Mouse (Mus musculus) spleen, embryonic (tissue): ENCODE results near the gene Bmpr1a.
"Not testable (repeated sequence)": the region's sequence is repeated elsewhere in the genome, so short reads cannot be mapped to it uniquely, and the experiment has no call there.

Experiments
- CTCF ChIA-PET: fragments of 350-600 bp; sonication (Branson Sonifier 250); formaldehyde crosslinking; loops from one replicate; lab custom pipeline; 2022; lab: Charles Lee

The Bmpr1a gene

DNA sequence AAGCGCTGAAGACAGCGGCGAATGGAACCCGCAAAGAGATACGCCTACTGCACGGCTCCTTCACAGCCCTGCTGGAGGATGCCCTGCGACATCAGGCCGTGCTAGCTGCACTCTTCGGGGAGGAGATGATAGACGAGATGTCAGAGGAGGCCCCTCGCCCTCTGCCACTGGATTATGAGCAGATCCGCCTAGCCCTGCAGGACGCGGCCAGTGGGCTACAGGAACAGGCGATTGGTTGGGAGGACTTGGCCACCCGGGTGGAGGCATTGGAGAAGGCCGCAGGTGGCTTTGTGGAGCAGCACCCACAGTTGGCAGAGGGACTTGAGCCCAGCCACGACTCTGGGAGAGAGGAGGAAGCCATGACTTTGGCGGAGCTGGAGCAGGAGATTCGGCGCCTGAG lies 104.2 kb downstream of the Bmpr1a start:
- CTCF ChIA-PET = interaction anchor here (0.6 kb wide), 1 partner anchor 13 kb away, joined by 3 read pairs; no protein-coding TSS in a partner anchor

DNA sequence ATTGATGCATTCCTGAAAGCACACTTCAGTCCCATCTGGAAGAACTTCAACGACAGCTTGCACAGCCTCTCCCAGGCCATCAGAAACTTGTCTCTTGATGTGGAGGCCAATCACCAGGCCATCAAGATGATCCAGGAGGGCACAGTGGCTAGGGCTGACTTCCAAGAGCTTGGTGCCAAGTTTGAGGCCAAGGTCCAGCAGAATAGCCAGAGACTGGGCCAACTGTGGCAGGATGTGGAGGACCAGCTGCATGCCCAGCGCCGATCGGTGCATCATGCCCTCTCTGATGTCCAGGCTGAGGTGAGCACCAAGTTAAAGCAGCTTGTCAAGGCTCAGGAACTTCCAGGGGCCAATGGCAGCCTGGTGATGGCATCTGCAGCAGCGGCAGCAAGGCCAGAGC lies 105.3 kb downstream of the Bmpr1a start:
- CTCF ChIA-PET = interaction anchor here (0.6 kb wide), 1 partner anchor 24 kb away, joined by 3 read pairs; the partner anchor contains the start of gene Sncg

DNA sequence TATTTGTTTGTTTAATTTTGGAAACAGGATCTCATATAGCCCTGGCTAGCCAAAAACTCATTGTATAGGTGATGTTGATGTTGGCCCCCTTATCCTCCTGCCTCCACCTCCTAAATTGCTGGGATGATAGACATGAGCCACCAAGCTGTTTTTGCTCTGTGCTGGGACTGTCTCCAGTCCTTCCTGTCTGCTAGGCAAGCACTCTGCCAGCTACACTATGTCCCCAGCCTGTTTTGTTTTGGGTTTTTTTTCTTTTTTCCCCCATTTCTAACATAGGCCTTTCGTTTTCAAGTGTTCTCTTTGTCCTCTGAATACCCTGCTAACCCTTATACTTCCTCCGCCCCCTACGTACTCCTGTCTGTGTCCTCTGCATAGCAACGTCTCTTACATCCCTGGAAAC lies 109.8 kb downstream of the Bmpr1a start:
- CTCF ChIA-PET = no interaction called here

DNA sequence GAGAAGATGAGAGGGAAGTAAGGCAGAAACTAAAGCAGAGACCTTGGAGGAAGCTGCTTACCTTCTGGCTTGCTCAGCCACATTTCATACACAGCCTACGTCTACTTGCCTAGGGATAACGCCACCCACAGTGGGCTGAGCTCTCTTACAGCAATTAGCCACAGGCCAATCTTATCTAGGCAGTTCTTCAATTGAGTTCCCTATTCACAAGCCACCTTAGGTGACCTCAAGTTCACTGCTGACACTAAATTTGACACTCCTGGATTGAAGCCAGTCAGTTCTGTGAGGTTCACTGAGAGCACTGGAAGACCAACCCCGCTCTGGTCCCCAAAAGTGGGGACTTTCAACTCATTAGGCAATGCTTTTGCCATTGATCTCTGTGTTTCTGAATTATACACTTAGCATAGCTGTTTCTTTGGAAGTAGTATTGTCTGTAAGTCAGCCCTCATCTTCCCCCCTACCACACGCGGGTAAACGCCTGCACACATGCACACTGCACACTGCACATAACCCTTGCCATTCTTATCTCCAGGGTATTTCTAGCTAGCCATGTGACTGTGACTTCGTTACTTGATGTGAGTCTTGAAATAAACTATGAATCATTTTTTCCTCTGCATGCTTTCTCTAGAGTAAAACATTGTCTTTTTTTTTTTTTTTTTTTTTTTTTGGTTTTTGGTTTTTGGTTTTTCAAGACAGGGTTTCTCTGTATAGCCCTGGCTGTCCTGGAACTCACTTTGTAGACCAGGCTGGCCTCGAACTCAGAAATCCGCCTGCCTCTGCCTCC lies 120.0 kb downstream of the Bmpr1a start:
- CTCF ChIA-PET = no interaction called here

DNA sequence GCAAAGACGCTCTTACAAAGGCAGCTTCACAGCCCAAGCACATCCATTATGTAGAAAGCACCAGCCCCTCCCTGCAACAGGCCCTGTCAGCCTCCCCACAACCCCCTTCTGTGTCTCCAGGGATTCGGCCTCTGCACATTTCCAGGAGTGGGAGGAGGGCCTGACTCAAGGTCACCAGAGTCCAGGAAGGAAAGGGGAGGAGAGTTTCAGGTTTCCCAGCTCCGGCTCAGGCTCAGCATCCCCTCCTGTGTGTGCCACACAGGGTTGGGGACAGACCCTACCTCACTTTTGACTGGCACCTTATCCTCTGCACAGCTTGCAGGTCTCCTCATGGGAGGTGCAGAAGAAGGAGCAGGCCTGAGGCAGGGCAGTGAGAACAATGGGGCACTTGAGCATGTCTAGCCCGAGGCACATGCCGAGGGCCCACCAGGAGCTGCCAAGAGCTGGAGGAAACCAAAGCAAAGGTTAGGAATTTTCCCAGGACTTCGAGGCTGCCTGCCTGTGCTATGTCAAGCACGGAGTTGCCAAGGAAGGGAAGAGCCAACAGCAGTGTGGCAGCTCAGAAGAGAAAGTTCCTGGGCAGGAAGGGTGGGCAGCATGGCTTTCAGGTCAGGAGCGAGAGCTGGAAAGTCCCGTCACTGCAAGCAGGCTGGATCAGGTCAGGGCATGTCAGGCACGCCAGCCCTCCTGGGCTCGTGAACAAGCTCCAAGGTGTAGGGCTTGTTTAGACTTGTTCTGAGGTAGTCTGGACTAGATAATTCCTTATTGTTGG lies 124.4 kb downstream of the Bmpr1a start:
- CTCF ChIA-PET = no interaction called here

DNA sequence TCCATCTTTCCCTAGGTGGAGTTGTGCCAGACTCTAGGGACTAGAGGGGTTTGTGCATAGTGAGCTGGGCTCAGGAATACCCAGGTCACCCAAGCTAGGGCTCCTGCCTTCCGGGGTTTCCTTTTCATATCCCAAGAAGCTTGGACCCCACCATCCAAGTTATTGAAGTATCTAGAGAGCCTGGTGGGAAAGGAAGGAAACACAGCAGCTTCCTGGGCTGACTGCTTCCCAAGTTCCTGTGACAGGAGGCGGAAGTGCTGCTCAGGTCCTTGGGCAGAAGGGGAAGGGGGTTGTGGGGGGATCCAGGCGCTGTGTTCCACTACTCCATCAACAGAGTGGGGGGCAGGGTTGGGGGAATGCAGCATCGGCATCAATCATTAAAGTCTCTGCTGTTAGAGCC lies 126.0 kb downstream of the Bmpr1a start:
- CTCF ChIA-PET = no interaction called here

DNA sequence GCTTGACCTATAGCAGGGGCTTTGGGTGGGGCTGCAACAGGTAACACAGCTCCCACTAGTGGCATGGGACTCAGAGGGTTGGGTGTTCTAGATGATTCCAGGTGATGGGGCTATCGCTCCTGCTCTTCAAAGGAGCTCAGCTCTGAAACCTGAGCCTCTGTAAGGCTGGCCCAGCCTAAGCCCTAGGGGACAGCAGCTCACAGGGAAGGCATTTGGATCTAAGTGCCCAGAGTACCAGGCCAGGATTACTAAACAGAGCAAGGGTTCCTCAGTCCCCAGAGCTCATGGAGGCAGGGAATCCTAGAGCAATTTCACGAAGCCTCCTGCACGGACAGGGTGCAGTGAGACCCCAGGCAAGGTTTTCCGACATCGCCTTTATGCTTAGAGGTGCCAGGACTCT lies 127.2 kb downstream of the Bmpr1a start:
- CTCF ChIA-PET = no interaction called here

DNA sequence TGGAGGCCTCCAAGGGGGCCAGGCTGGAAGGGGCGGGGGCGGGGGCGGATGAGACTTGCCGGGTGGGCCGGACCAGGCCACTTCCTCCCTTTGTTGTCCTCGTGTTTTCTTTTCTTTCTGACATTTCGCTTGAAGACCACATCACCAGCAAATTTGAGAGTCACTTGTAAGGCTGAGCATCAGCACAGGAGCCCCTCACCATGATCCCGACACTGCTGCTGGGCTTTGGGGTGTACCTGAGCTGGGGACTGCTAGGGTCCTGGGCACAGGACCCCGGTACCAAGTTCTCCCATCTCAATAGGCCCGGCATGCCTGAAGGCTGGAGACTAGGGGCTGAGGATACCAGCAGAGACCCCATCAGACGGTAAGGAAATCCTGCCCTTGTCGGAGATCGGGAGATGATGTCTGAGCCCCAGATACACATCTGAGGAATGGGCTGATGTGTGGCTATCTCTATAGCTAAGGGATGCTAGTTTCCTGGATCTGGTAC lies 127.7 kb downstream of the Bmpr1a start, which contains the start of gene Mmrn2:
Gene Mmrn2, plus strand, starts transcription at position 51 of the 490 bp plus-strand sequence.
- CTCF ChIA-PET = no interaction called here

DNA sequence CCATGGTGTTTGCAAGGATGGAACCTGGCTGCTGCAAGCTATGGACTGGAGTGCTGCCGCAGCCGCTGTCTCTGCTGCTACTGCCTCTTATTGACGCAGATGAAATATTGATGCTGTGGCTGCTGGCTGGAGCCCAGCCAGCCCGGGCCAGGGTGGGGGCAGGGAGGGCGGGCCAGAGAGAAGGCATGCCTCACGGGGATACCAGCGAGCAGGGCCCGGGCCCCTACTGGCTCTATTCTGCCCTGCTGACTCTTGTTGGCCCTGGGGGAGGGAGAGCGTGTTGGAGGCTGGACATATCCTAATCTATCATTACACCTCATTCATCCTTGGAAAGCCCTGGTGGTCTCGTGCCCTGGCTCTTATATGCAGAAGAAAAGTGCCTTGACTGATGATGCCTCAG lies 128.6 kb downstream of the Bmpr1a start, which contains the start of gene Sncg:
Gene Sncg, minus strand, starts transcription at position 213 of the 400 bp plus-strand sequence.
- CTCF ChIA-PET = interaction anchor here (0.6 to 0.7 kb wide), 2 partner anchors 12 to 23 kb away, joined by 3 read pairs; no protein-coding TSS in a partner anchor

DNA sequence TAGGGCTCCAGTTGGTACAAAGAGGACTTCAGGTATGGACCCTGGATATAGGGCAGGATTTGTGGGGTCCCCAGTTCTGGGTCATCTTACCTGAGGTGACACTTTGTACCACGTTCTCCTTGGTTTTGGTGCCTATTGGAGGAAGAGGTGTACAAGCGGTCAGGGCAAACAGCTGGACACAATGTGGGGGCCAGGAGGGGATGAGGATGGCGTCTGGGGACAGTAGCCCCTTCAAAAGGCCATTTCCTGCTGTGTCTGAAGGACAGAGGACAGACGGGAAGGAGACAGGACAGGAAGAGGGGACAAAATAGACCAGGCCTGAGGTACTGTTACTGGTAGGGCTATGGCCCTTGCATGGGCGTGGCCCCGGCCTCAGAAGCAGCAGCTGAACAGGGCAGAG lies 129.6 kb downstream of the Bmpr1a start:
- CTCF ChIA-PET = no interaction called here

DNA sequence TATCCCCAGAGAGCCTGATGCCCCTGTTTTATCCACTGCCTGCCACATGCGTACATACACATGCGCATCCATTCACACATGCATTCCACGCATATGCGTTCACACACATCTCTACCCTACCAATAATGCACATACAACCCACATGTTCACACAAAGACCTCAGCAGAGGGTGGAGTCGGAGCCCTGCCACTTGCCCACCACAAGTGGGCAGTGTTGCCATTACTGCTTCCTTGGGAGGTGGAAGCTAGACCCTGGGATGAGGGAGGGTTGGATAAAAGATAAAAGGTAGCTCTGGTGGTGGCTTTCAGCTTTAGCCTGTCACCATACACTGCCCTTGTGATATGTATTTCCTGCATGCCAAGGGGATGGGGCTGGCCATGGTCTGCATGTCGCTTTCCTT lies 130.5 kb downstream of the Bmpr1a start:
- CTCF ChIA-PET = no interaction called here

DNA sequence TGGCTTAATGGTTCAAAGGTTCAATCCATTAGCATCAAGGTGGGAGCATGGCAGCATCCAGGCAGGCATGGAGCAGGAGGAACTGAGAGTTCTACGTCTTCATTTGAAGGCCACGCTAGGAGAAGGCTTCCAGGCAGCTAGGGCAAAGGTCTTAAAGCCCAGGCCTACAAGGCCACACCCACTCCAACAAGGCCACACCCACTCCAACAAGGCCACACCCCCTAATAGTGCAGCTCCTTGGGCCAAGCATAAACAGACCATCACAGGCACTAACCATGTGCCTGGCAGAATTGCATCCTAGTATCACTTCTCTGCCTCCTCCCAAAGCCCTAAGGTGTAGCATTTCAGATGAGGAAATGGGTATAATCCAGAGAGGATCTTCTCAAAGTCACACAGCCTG lies 131.4 kb downstream of the Bmpr1a start:
- CTCF ChIA-PET = no interaction called here

DNA sequence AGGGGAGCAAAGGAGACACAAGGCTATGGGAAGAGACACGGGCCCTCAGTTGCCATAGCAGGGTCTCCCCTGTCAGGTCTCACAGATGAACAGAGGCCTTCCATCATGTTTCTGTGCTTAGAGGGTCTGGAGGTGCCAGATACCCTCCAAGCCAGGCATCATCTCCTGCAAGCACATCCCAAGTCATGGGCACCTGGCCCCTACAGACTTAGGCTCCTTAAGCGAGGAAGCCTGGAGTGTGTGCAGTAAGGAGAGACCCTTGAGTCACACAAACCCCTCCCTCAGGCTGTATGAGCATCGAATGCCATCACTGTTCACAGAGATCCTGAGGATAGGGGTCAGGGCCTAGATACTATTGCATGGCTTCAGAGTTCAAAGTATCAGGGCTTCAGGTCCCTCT lies 132.2 kb downstream of the Bmpr1a start:
- CTCF ChIA-PET = no interaction called here

DNA sequence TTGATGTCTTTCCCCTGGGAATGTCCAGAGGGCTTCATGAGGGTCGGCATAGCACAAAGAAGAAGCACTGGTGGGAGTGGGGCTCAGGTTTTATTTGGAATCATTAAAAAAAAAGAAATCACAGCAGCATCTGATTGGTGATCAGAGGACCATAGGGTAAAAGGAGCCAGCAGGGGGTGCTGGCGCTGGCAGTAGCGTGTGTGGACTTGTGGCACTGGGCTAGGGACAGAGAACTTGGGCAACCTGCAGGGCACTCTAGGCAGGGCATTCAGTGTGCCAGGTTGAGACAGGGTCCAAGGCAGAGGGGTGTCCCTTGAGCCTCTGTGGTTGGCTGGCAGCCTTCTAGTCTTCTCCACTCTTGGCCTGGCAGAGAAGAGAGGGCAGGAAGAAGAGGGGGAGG lies 132.9 kb downstream of the Bmpr1a start:
- CTCF ChIA-PET = no interaction called here

DNA sequence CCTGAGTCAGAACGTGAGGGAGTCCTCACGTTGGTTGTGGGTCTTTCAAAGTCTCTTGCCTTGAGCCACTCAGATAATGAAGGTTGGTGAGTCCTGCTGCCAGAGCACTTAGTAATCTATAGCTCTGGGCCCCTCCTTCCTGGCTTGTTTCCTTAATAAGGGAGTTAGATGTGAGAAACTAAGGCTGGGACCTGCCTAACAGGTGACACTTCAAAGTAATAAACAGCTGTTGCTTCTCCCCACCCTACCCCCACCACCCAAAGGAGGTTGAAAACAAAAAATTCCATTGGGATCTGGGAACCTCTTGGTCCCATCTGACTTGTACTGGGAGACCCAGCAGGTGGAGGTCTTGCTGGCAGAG lies 138.0 kb downstream of the Bmpr1a start:
- CTCF ChIA-PET = interaction anchor here (0.7 kb wide), 1 partner anchor 84 kb away, joined by 3 read pairs; no protein-coding TSS in a partner anchor

DNA sequence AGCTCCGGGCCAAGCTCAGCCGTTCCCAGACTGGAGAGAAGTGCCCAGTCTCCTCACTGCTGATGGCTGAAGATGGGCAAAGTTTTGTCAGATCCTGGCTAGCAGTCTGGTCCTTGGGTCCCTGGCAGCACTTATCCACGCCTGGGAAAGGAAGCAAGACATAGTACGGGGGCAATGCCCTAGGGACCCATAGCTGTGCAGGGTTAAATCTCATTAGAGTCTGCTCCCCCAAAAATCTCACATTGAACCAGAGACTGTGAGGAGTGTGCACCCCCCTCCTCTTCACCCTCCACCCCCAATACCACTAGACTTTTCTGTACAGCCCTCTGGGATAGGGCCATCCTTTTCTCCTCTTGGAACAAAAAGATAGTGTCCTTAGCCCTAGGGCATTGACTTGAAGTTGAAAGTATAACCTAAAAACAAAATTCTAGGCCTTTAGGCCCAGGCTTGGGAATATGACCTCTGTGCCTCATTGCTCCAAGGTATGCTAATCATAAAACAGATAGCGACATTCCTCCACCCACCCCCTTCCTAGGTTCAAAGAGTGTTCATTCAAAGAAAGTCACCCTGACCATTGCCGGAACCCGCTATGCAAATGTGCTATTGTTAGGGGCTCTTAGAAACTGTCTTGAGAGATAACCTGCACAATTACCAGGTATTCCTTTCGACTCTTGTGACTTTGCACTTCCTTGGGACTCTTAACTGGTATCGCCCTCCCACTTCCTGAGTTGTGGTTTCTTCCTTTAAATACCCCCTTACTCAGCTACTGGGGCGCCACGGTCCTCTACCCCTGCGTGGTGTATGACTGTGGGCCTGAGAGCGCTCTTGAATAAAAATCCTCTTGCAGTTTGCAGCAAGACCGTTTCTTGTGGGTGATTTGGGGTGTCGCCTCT lies 138.6 kb downstream of the Bmpr1a start:
- CTCF ChIA-PET = not testable (repeated sequence)

DNA sequence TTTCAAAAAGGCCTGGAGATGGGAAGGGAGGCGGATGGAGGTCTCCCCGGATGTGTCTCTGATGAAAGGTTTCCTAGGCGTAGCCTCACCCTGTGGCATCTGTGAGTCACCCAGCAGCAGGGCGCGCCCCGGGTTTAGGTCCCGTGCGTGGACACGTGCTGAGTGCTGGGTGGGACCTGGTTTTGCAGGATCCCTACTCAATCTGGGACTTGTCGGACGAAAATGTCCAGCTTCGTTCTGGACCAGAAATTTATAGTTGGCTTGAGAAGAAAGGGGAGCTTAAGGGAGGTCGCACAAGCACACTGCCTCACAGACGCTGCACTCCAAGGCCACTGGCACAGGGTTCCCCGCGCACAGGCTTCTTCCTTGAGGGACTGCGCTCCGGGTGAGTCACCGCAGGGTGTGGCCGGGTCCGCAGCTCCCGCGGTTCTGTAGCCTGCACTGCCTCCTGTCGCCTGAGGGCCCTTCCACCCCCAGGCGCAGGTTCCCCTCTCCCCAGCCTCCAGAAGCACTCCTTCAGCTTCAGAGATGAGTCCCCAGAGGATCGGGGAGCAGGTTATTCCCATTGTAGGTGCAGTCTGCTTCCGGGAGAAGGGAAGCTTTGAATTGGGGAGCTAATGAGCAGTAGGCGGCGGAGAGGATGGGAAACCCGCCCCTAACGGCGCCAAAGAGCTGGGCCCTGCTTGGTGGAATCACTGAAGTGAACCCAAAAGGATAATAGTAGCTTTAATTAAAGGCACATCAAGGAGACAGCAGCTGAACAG lies 139.5 kb downstream of the Bmpr1a start:
- CTCF ChIA-PET = no interaction called here

DNA sequence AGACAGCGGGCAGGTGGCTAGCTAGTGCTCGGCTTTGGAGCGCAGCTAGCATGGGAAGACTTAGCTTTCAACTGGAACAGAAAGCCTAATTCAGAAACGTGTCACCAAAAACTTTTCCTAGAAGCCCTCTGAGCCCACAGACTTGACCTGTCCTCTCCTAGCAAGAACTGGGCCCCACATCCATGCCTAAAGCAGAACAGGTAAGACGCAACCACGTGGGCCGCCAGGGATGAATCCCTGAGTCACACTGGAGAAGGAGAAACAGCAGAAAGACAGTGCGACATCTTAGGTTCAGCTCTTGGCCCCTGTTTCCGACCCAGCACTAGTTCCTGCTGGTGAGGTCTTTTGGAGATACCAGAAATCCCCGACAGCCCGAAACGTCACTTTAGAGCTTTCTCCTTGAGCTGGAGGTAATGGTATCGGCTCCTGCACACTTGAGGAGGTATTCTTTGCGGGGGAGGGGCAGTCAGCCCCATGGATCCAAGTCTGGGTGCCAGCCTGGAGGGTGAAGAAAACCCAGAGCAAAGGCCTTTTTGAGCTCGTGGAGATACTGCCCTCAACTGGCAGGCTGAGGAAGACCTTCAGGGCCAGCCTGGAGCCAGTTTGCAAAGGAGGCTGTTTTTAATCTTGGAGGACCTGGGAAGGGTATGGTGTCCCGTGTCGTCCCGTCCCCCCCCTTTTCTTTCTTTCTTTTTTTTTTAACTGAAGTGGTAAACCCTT lies 140.3 kb downstream of the Bmpr1a start:
- CTCF ChIA-PET = interaction anchor here (0.6 kb wide), 1 partner anchor 41 kb away, joined by 14 read pairs; no protein-coding TSS in a partner anchor

DNA sequence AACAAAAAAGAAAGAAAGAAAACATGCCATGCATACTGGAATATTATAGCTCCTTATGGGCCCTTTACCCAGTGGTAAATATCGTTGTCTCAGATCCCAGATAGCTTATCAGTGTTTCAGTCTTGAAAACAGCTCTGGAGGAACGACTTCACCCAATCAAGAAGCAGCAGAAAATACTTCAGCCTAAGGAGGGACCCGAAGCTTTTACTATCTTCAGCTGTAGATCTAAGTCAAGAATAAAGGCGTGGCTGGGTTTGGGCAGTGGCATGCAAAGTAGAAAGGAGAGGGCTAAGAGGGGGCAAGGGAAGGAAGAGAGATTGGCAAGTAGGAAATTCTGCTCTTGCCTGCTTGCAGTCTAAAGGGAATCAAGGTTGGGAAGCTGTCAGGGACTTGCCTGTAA lies 141.0 kb downstream of the Bmpr1a start:
- CTCF ChIA-PET = interaction anchor here (0.6 to 0.7 kb wide), 2 partner anchors 12 to 42 kb away, joined by 3 to 14 read pairs; partner anchors contain the start of gene Sncg
